Mouse (Mus musculus) heart, embryonic 10.5 days (tissue): ENCODE measurements around the gene Tubgcp5. TPM values are rescaled to one million over a fixed set of nuclear protein-coding genes. Genes with fewer than 3 reads are reported as not detected.
A peak's percentile ranks its signal among the peaks of the same experiment; 100 is the strongest.
"Not testable (repeated sequence)": the region's sequence is repeated elsewhere in the genome, so short reads cannot be mapped to it uniquely, and the experiment has no call there.

Experiments
- DNase-seq: peaks from one replicate; pipeline ENCODE4 v3.0.0-alpha.2; 2017; ENCODE audit warnings: low spot score
- H3K27ac ChIP-seq: fragments of 300-500 bp; sonication (generic); 2 replicates; pipeline ENCODE4 v1.5.1; 2016; ENCODE audit warnings: mild to moderate bottlenecking
- H3K27me3 ChIP-seq: fragments of 300-500 bp; sonication (generic); 2 replicates; pipeline ENCODE4 v1.6.1; 2016; ENCODE audit warnings: mild to moderate bottlenecking; ENCODE audit not compliant: poor library complexity, insufficient read depth, severe bottlenecking
- H3K36me3 ChIP-seq: fragments of 300-500 bp; sonication (generic); 2 replicates; pipeline ENCODE4 v1.6.1; 2016; ENCODE audit warnings: mild to moderate bottlenecking, moderate library complexity
- H3K4me1 ChIP-seq: fragments of 300-500 bp; sonication (generic); 2 replicates; pipeline ENCODE4 v1.6.1; 2016; ENCODE audit warnings: mild to moderate bottlenecking
- H3K4me3 ChIP-seq: fragments of 300-500 bp; sonication (generic); 2 replicates; pipeline ENCODE4 v1.5.1; 2016; ENCODE audit warnings: mild to moderate bottlenecking, moderate library complexity
- H3K9me3 ChIP-seq: fragments of 300-500 bp; sonication (generic); 2 replicates; pipeline ENCODE4 v1.6.1; 2016; ENCODE audit warnings: mild to moderate bottlenecking, moderate library complexity
- WGBS: fragments of 180-500 bp; shearing (Covaris S2); methylation state at CpG from one replicate; pipeline ENCODE4 v1.1.7; 2016; 5-methylcytosine and 5-hydroxymethylcytosine counted together
- polyA plus RNA-seq: library from polyadenylated mRNA; unstranded; fragments of >200 nt; fragmentation: Nextera tagmentation; extraction: Ambion mirVana; gene quantifications from 2 replicates; pipeline ENCODE4 v1.2.1, GENCODE M21; 2016

Gene Tubgcp5
- polyA plus RNA-seq = 24.9 and 26.7 TPM in 2 replicates

GRCm38 (mm10) chr7:55793952-55794603, at the start of gene Tubgcp5:
Tubgcp5 (plus strand) TSS chr7:55794154.
- peaks cover 21% of the 10 kb centered on the region for H3K36me3 ChIP-seq
- peak within 1 kb of the TSS; percentile 94 for H3K27ac ChIP-seq
- under 1% methylated on average over 51 of the region's 51 CpGs for WGBS
- no peaks in the 10 kb centered on the region for H3K27me3 ChIP-seq
- peak; percentile 99 for DNase-seq
- no peaks in the 10 kb centered on the region for H3K9me3 ChIP-seq
- H3K4me1 ChIP-seq = peaks cover 7% of the 10 kb centered on the region
- H3K4me3 ChIP-seq = peak within 1 kb of the TSS; percentile 89

- 77% methylated on average over 10 of the region's 10 CpGs for WGBS
- Histone ChIP-seq H3K4me1 (no peaks in the 10 kb centered on the region), H3K4me3 (no peak overlapping the region), H3K27me3 (no peaks in the 10 kb centered on the region), H3K27ac (no peak overlapping the region), H3K9me3 (no peaks in the 10 kb centered on the region), H3K36me3 (no peaks in the 10 kb centered on the region)
- DNase-seq = no peak
These were observed 49.3 kb upstream of the Tubgcp5 start for GRCm38 (mm10) chr7:55744566-55745220.

- H3K4me1 ChIP-seq = no peaks in the 10 kb centered on the region
- H3K4me3 ChIP-seq = no peak overlapping the region
- no peak overlapping the region for H3K27ac ChIP-seq
- no peaks in the 10 kb centered on the region for H3K36me3 ChIP-seq
- no peaks in the 10 kb centered on the region for H3K27me3 ChIP-seq
- WGBS = 68% methylated on average over 3 of the region's 3 CpGs
- no peak for DNase-seq
- no peaks in the 10 kb centered on the region for H3K9me3 ChIP-seq
These were observed 43.1 kb upstream of the Tubgcp5 start for GRCm38 (mm10) chr7:55750841-55751240.

GRCm38 (mm10) chr7:55759346-55759745, 34.6 kb upstream of the Tubgcp5 start:
- whole genome bisulfite sequencing = 68% methylated on average over 3 of the region's 3 CpGs
- Histone ChIP-seq H3K4me3 (no peak overlapping the region), H3K9me3 (no peaks in the 10 kb centered on the region), H3K4me1 (no peaks in the 10 kb centered on the region), H3K27ac (no peak overlapping the region), H3K27me3 (no peaks in the 10 kb centered on the region), H3K36me3 (no peaks in the 10 kb centered on the region)
- no peak for DNase-seq

- H3K27me3 ChIP-seq = 0 out of 2 replicates have a peak, but pooled peaks cover 6% of the 10 kb centered on the region
- no peak within 1 kb of the TSS for H3K4me3 ChIP-seq
- WGBS = 38% methylated on average over 3 of the region's 3 CpGs
- H3K36me3 ChIP-seq = no peaks in the 10 kb centered on the region
- DNase-seq = no peak
- H3K4me1 ChIP-seq = no peaks in the 10 kb centered on the region
- no peak within 1 kb of the TSS for H3K27ac ChIP-seq
- H3K9me3 ChIP-seq = no peaks in the 10 kb centered on the region
These were observed 26.0 kb upstream of the Tubgcp5 start, which contains the start of gene Siglech for GRCm38 (mm10) chr7:55767926-55768325. Siglech (plus strand) TSS chr7:55768178.

GRCm38 (mm10) chr7:55780011-55780410, 13.9 kb upstream of the Tubgcp5 start:
- H3K27me3 ChIP-seq = no peaks in the 10 kb centered on the region
- DNase-seq = no peak
- H3K9me3 ChIP-seq = no peaks in the 10 kb centered on the region
- no peaks in the 10 kb centered on the region for H3K4me1 ChIP-seq
- H3K27ac ChIP-seq = no peak overlapping the region
- 62% methylated on average over 4 of the region's 4 CpGs for WGBS
- no peaks in the 10 kb centered on the region for H3K36me3 ChIP-seq
- no peak overlapping the region for H3K4me3 ChIP-seq

- H3K36me3 ChIP-seq = no peaks in the 10 kb centered on the region
- H3K27ac ChIP-seq = no peak overlapping the region
- no peak for DNase-seq
- H3K9me3 ChIP-seq = no peaks in the 10 kb centered on the region
- 58% methylated on average over 3 of the region's 3 CpGs for WGBS
- no peaks in the 10 kb centered on the region for H3K27me3 ChIP-seq
- no peaks in the 10 kb centered on the region for H3K4me1 ChIP-seq
- H3K4me3 ChIP-seq = no peak overlapping the region
These were observed 11.5 kb upstream of the Tubgcp5 start for GRCm38 (mm10) chr7:55782493-55782892.

GRCm38 (mm10) chr7:55784580-55784979, 9.4 kb upstream of the Tubgcp5 start:
- no peaks in the 10 kb centered on the region for H3K27me3 ChIP-seq
- H3K4me3 ChIP-seq = no peak overlapping the region
- H3K27ac ChIP-seq = no peak overlapping the region
- no peaks in the 10 kb centered on the region for H3K4me1 ChIP-seq
- 68% methylated on average over 3 of the region's 3 CpGs for WGBS
- no peaks in the 10 kb centered on the region for H3K9me3 ChIP-seq
- no peak for DNase-seq
- H3K36me3 ChIP-seq = no peaks in the 10 kb centered on the region

- WGBS = 48% methylated on average over 5 of the region's 5 CpGs
- not testable (repeated sequence) for H3K27ac ChIP-seq, DNase-seq, H3K27me3 ChIP-seq, H3K36me3 ChIP-seq, H3K4me3 ChIP-seq, H3K9me3 ChIP-seq, H3K4me1 ChIP-seq
These were observed 3.4 kb upstream of the Tubgcp5 start for GRCm38 (mm10) chr7:55790586-55790985.

GRCm38 (mm10) chr7:55792280-55792679, 1.7 kb upstream of the Tubgcp5 start:
- H3K27ac ChIP-seq = no peak overlapping the region
- WGBS = 79% methylated on average over 3 of the region's 3 CpGs
- H3K4me3 ChIP-seq = no peak overlapping the region
- peaks cover 14% of the 10 kb centered on the region for H3K36me3 ChIP-seq
- H3K4me1 ChIP-seq = peaks cover 7% of the 10 kb centered on the region
- no peaks in the 10 kb centered on the region for H3K27me3 ChIP-seq
- no peak for DNase-seq
- H3K9me3 ChIP-seq = no peaks in the 10 kb centered on the region

- peaks cover 19% of the 10 kb centered on the region for H3K36me3 ChIP-seq
- H3K9me3 ChIP-seq = no peaks in the 10 kb centered on the region
- peak overlapping the region; percentile 94 for H3K27ac ChIP-seq
- no peak for DNase-seq
- H3K4me1 ChIP-seq = peaks cover 7% of the 10 kb centered on the region
- WGBS = 38% methylated on average over 13 of the region's 13 CpGs
- peak overlapping the region; percentile 89 for H3K4me3 ChIP-seq
- H3K27me3 ChIP-seq = no peaks in the 10 kb centered on the region
These were observed 560 bp upstream of the Tubgcp5 start for GRCm38 (mm10) chr7:55793236-55793951.

- 93% methylated on average over 3 of the region's 3 CpGs for WGBS
- H3K27me3 ChIP-seq = no peaks in the 10 kb centered on the region
- no peak overlapping the region for H3K4me3 ChIP-seq
- no peaks in the 10 kb centered on the region for H3K9me3 ChIP-seq
- H3K36me3 ChIP-seq = peaks cover 79% of the 10 kb centered on the region
- DNase-seq = no peak
- no peak overlapping the region for H3K27ac ChIP-seq
- H3K4me1 ChIP-seq = peaks cover 3% of the 10 kb centered on the region
These were observed 6.0 kb downstream of the Tubgcp5 start for GRCm38 (mm10) chr7:55799981-55800380.

GRCm38 (mm10) chr7:55809967-55810366, 16.0 kb downstream of the Tubgcp5 start:
- H3K4me1 ChIP-seq = no peaks in the 10 kb centered on the region
- peaks cover 88% of the 10 kb centered on the region for H3K36me3 ChIP-seq
- DNase-seq = no peak

More at GRCm38 (mm10) chr7:55809967-55810366, 16.0 kb downstream of the Tubgcp5 start:
- no peaks in the 10 kb centered on the region for H3K9me3 ChIP-seq
- H3K27ac ChIP-seq = no peak overlapping the region
- no peaks in the 10 kb centered on the region for H3K27me3 ChIP-seq
- WGBS = 83% methylated on average over 2 of the region's 2 CpGs
- no peak overlapping the region for H3K4me3 ChIP-seq
